Mouse (Mus musculus) embryonic facial prominence, embryonic 14.5 days (tissue): ENCODE results near the gene Chic1. TPM values are rescaled to one million over a fixed set of nuclear protein-coding genes. Genes with fewer than 3 reads are reported as not detected.

Experiments
- ATAC-seq: fragments of 200-750 bp; cut with Nextera tagmentation; 2 replicates; pipeline ENCODE4 v1.8.0; 2017; ENCODE audit warnings: low read depth, moderate number of reproducible peaks, moderate TSS enrichment
- DNase-seq: peaks from one replicate; pipeline ENCODE4 v3.0.0-alpha.2; 2015; ENCODE audit warnings: low spot score
- H3K27ac ChIP-seq: fragments of 300-500 bp; sonication (generic); replicated peaks from 2 replicates; pipeline ENCODE4 v1.5.1; 2014; ENCODE audit warnings: low read depth, mild to moderate bottlenecking, low read length, moderate library complexity
- H3K27me3 ChIP-seq: fragments of 300-500 bp; sonication (generic); replicated peaks from 2 replicates; pipeline ENCODE4 v1.6.1; 2014; ENCODE audit warnings: low read length; ENCODE audit not compliant: control insufficient read depth, insufficient read depth
- H3K36me3 ChIP-seq: fragments of 300-500 bp; sonication (generic); 2 replicates; pipeline ENCODE4 v1.6.1; 2014; ENCODE audit warnings: low read length, mixed read lengths; ENCODE audit not compliant: control insufficient read depth, insufficient read depth
- H3K4me1 ChIP-seq: fragments of 300-500 bp; sonication (generic); 2 replicates; pipeline ENCODE4 v1.6.1; 2014; ENCODE audit warnings: antibody characterized with exemption, low read length; ENCODE audit not compliant: control insufficient read depth, insufficient read depth
- H3K4me2 ChIP-seq: fragments of 300-500 bp; sonication (generic); 2 replicates; pipeline ENCODE4 v1.6.1; 2014; ENCODE audit warnings: low read depth, mild to moderate bottlenecking, low read length, moderate library complexity, mixed read lengths
- H3K4me3 ChIP-seq: fragments of 300-500 bp; sonication (generic); 2 replicates; pipeline ENCODE4 v1.5.1; 2014; ENCODE audit warnings: low read depth, mild to moderate bottlenecking, low read length
- H3K9ac ChIP-seq: fragments of 300-500 bp; sonication (generic); 2 replicates; pipeline ENCODE4 v1.6.1; 2014; ENCODE audit warnings: low read depth, mild to moderate bottlenecking, low read length, moderate library complexity, mixed read lengths
- H3K9me3 ChIP-seq: fragments of 300-500 bp; sonication (generic); 2 replicates; pipeline ENCODE4 v1.6.1; 2016; ENCODE audit warnings: low read length; ENCODE audit not compliant: control insufficient read depth
- WGBS: fragments of 180-500 bp; shearing (Covaris S2); extraction: QIAGEN DNeasy Blood & Tissue Kit; methylation state at CpG from one replicate; pipeline ENCODE4 v1.1.7; 2014; 5-methylcytosine and 5-hydroxymethylcytosine counted together
- polyA plus RNA-seq: library from polyadenylated mRNA; unstranded; fragments of >200 nt; fragmentation: Nextera tagmentation; extraction: Ambion mirVana; gene quantifications from 2 replicates; pipeline ENCODE4 v1.2.1, GENCODE M21; 2014

Chic1 gene
- polyA plus RNA-seq, 1 experiment from 2014 or later: 2.0 TPM

- Histone ChIP-seq H3K4me3 (no peak overlapping the region), H3K27ac (no peak overlapping the region), H3K4me2 (no peak overlapping the region), H3K36me3 (no peaks in the 10 kb centered on the region), H3K27me3 (peaks cover 14% of the 10 kb centered on the region), H3K4me1 (no peaks in the 10 kb centered on the region), H3K9me3 (no peaks in the 10 kb centered on the region), H3K9ac (no peak overlapping the region)
- ATAC-seq (no peak), DNase-seq (no peak)
- WGBS: 81% methylated on average over 3 of the region's 3 CpGs
Measured at GRCm38 (mm10) chrX:103388131-103388530, 31.9 kb downstream of the Chic1 start.

GRCm38 (mm10) chrX:103393841-103394240, 37.6 kb downstream of the Chic1 start:
- Histone ChIP-seq H3K9ac (no peak overlapping the region), H3K36me3 (no peaks in the 10 kb centered on the region), H3K4me2 (no peak overlapping the region), H3K9me3 (no peaks in the 10 kb centered on the region), H3K27me3 (peaks cover 13% of the 10 kb centered on the region), H3K4me1 (no peaks in the 10 kb centered on the region), H3K27ac (no peak overlapping the region), H3K4me3 (no peak overlapping the region)
- ATAC-seq: no peak
- DNase-seq: no peak
- WGBS: 75% methylated on average over 1 of the region's 1 CpGs

- Histone ChIP-seq H3K4me2 (no peak overlapping the region), H3K9me3 (no peaks in the 10 kb centered on the region)
- WGBS: 71% methylated on average over 3 of the region's 13 CpGs
Measured at GRCm38 (mm10) chrX:103405021-103405420, 48.7 kb downstream of the Chic1 start.

GRCm38 (mm10) chrX:103414167-103414566, 57.9 kb downstream of the Chic1 start, which contains the start of gene Tsx:
TSS of gene Tsx (plus strand) at chrX:103414467.
- H3K4me3 ChIP-seq: no peak within 1 kb of the TSS
- WGBS: 67% methylated on average over 5 of the region's 5 CpGs
- peaks cover 19% of the 10 kb centered on the region for H3K27me3 ChIP-seq
- no peak for ATAC-seq
- no peak within 1 kb of the TSS for H3K4me2 ChIP-seq
- H3K9ac ChIP-seq: no peak within 1 kb of the TSS
- no peaks in the 10 kb centered on the region for H3K36me3 ChIP-seq
- DNase-seq: no peak
- H3K27ac ChIP-seq: no peak within 1 kb of the TSS
- H3K4me1 ChIP-seq: no peaks in the 10 kb centered on the region
- no peaks in the 10 kb centered on the region for H3K9me3 ChIP-seq

More at GRCm38 (mm10) chrX:103405021-103405420, 48.7 kb downstream of the Chic1 start:
- Histone ChIP-seq H3K9ac (no peak overlapping the region), H3K4me1 (no peaks in the 10 kb centered on the region), H3K27ac (no peak overlapping the region), H3K4me3 (no peak overlapping the region), H3K27me3 (peaks cover 6% of the 10 kb centered on the region; the same call in 1 of the 2 replicates), H3K36me3 (no peaks in the 10 kb centered on the region)
- ATAC-seq (no peak), DNase-seq (no peak)

- Histone ChIP-seq H3K4me3 (no peak within 1 kb of the TSS), H3K4me1 (no peaks in the 10 kb centered on the region), H3K27me3 (peaks cover 25% of the 10 kb centered on the region), H3K27ac (no peak within 1 kb of the TSS), H3K4me2 (no peak within 1 kb of the TSS), H3K9ac (no peak within 1 kb of the TSS), H3K9me3 (no peaks in the 10 kb centered on the region), H3K36me3 (no peaks in the 10 kb centered on the region)
- ATAC-seq (no peak), DNase-seq (no peak)
- WGBS: 84% methylated on average over 2 of the region's 2 CpGs
Measured at GRCm38 (mm10) chrX:103421710-103422109, 65.4 kb downstream of the Chic1 start, which contains the start of gene Gm26992. TSS of gene Gm26992 (plus strand) at chrX:103422010.

- Histone ChIP-seq H3K36me3 (no peaks in the 10 kb centered on the region), H3K9me3 (no peaks in the 10 kb centered on the region), H3K9ac (no peak overlapping the region), H3K27ac (no peak overlapping the region), H3K4me3 (no peak overlapping the region), H3K4me2 (no peak overlapping the region), H3K4me1 (no peaks in the 10 kb centered on the region), H3K27me3 (peaks cover 13% of the 10 kb centered on the region)
- no peak for ATAC-seq
- no peak for DNase-seq
- 80% methylated on average over 7 of the region's 7 CpGs for WGBS
Measured at GRCm38 (mm10) chrX:103427677-103428076, 71.4 kb downstream of the Chic1 start.

GRCm38 (mm10) chrX:103432293-103432692, 76.0 kb downstream of the Chic1 start:
- 71% methylated on average over 7 of the region's 7 CpGs for WGBS
- H3K9me3 ChIP-seq: no peaks in the 10 kb centered on the region

GRCm38 (mm10) chrX:103438023-103438422, 81.7 kb downstream of the Chic1 start:
- H3K36me3 ChIP-seq: no peaks in the 10 kb centered on the region
- H3K4me1 ChIP-seq: no peaks in the 10 kb centered on the region
- no peak overlapping the region for H3K4me2 ChIP-seq
- WGBS: 18% methylated on average over 9 of the region's 9 CpGs
- ATAC-seq (no peak), DNase-seq (no peak)
- H3K27ac ChIP-seq: no peak overlapping the region
- H3K4me3 ChIP-seq: no peak overlapping the region
- H3K27me3 ChIP-seq: peaks cover 25% of the 10 kb centered on the region
- no peaks in the 10 kb centered on the region for H3K9me3 ChIP-seq
- no peak overlapping the region for H3K9ac ChIP-seq

More at GRCm38 (mm10) chrX:103432293-103432692, 76.0 kb downstream of the Chic1 start:
- H3K4me2 ChIP-seq: no peak overlapping the region
- peaks cover 9% of the 10 kb centered on the region for H3K27me3 ChIP-seq
- no peaks in the 10 kb centered on the region for H3K4me1 ChIP-seq
- H3K27ac ChIP-seq: no peak overlapping the region
- no peaks in the 10 kb centered on the region for H3K36me3 ChIP-seq
- H3K4me3 ChIP-seq: no peak overlapping the region
- ATAC-seq: no peak
- no peak overlapping the region for H3K9ac ChIP-seq
- DNase-seq: no peak

GRCm38 (mm10) chrX:103440803-103441202, 84.5 kb downstream of the Chic1 start:
- 0% methylated on average over 1 of the region's 1 CpGs for WGBS
- H3K27ac ChIP-seq: no peak overlapping the region
- no peaks in the 10 kb centered on the region for H3K9me3 ChIP-seq
- H3K4me1 ChIP-seq: no peaks in the 10 kb centered on the region
- ATAC-seq: no peak
- H3K9ac ChIP-seq: no peak overlapping the region
- no peak overlapping the region for H3K4me2 ChIP-seq
- H3K27me3 ChIP-seq: peaks cover 27% of the 10 kb centered on the region
- DNase-seq: peak; percentile 74
- H3K4me3 ChIP-seq: no peak overlapping the region
- no peaks in the 10 kb centered on the region for H3K36me3 ChIP-seq
